Mouse (Mus musculus) adrenal gland, postnatal 25 days (tissue): ENCODE results near the gene Nfx1. TPM values are rescaled to one million over a fixed set of nuclear protein-coding genes. Genes with fewer than 3 reads are reported as not detected.
"Not testable (repeated sequence)": the region's sequence is repeated elsewhere in the genome, so short reads cannot be mapped to it uniquely, and the experiment has no call there.

ENCODE experiments used
- DNase-seq: peaks from one replicate; pipeline ENCODE4 v3.0.0; 2021; ENCODE audit warnings: mixed read lengths
- long read RNA-seq: library from polyadenylated mRNA; stranded (forward); transcript quantifications from one replicate; pipeline ENCODE4 v2.0.0, GENCODE M21; 2021
- total RNA-seq: library from RNA; stranded (reverse); gene quantifications from 2 replicates; pipeline ENCODE4 v1.2.3, GENCODE M21; 2021

Gene Nfx1
- 86.1 and 90.5 TPM in 2 replicates for total RNA-seq
- long read RNA-seq, full-length matches to known transcripts: 18 of 38 reads
- long read RNA-seq, partial matches to known transcripts: 14 of 38 reads
- long read RNA-seq, other reads (novel, unspliced or antisense): 6 of 38 reads

DNA sequence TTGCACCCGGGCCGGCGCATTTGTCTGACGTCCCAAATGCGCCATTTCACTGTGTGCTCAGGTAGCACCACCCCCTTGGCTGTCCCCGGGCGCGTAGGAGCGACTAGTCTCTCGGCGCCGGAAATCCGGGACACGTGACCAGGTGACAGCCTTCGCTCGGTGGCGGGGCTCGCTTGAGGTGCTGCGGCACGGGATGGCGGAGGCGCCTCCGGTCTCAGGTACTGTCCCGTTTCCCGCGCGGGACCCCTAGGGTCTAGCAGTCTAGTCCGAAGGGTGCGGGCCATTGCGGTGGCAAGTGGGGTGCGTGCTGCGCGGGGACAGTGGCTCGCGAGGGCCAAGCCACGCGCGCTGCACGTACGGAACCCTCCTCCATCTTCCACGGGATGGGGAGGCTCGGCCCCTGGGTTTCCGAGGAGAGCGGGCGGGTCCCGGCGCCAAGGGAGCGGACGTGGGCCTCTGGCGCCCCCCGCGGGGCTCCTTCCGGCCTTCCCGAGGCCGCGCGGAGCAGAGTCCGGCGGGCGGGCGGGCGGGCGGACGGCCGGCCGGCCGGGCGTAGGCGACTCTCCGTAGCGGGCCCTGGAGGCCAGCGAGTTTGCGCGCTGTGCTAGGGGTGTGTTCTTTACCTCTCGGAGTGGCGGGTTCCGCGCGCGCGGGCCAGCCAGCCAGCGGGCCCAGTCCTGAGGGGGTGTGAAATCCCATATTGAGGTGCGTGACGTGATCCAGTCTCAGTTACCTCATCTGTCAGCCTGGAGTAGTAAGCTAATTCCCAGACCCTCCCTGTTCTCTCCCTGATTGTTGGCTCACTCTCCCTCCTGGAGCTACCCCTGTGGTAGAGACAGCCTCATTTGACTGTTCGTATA lies at the start of gene Nfx1:
Gene Nfx1 (plus strand): TSS at position 65 of the 860 bp plus-strand sequence.
- DNase-seq: peak; percentile 98

GRCm38 (mm10) chr4:40921288-40921687 lies 49.4 kb upstream of the Nfx1 start:
- no peak for DNase-seq

- peak; percentile 14 for DNase-seq
Observed at GRCm38 (mm10) chr4:40923087-40923651, 47.5 kb upstream of the Nfx1 start.

DNA sequence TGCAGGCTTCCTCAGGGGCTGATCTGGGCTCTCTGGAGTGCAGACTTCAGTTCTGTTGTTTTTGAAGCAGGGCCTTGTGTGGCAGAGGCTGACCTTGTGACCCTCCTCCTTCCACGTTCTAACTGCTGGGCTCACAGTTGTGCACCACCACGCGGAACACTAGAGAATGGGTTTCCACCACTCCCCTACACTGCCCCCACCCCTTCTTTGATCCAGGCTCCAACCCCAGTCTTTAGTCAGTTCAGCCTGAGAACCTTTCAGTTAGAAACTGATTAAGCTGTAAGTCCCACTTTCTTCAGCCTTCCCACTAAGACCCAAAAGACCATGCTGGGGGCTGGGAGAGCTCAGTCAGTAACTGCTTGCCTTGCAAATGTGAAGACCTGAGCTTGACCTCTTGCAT lies 45.1 kb upstream of the Nfx1 start:
- DNase-seq: no peak

- DNase-seq: no peak
Observed at GRCm38 (mm10) chr4:40929046-40929445, 41.7 kb upstream of the Nfx1 start.

DNA sequence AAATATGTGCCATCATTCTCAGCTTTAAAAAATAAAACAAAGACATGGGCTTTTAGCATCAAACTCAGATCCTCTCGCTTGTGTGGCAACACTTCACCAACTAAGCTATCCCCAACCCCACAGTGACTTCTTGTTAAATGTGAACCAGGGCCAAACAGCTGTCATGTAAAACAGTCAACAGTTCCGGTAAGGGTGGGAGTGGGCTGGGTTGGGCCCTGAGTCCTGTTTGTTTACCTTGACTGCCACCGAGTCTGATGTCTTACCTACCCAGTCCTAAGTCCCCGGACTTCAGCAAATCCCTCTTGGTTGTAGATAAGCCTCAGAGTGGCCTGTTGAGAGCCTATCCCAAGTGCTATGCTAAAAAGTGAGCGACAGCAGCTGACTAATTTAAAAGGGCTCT lies 37.0 kb upstream of the Nfx1 start:
- DNase-seq: no peak

GRCm38 (mm10) chr4:40934369-40934768 lies 36.3 kb upstream of the Nfx1 start:
- DNase-seq: not testable (repeated sequence)

- peak; percentile 43 for DNase-seq
Observed at GRCm38 (mm10) chr4:40936175-40936839, 34.4 kb upstream of the Nfx1 start.

DNA sequence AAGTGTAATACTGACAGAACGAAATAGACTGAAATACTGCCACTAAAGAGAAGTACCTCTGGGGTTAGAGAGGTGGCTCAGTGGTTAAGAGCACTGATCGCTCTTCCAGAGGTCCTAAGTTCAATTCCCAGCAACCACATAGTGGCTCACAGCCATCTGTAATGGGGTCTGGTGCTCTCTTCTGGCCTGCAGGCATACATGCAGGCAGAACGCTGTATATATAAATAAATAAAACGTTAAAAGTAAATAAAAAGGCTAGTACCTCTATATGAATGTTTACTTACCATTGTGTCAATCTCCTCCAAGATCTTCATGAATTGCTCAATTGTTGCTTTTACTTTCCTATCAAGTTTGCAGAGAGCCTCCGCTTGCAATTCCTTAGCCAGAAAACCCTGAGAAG lies 31.9 kb upstream of the Nfx1 start:
- no peak for DNase-seq

DNA sequence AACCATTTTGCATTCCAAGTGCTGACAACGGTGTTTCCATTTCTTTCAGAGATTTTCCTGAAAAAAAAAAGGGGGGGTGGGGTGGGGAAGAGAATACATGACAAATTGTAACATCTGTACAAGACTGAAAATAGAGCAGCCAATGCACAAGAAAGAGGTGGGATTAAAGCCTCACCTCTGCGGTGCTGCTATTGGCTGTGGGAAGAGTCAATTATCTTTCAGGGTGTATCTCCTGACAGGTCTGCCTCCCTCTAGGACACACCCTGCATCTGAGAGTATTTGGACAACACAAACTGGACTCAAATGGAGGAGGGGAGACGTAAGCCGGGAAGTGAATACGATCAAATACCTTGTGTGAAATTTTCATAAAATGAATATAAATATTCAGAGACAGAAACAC lies 27.1 kb upstream of the Nfx1 start:
- DNase-seq: no peak

GRCm38 (mm10) chr4:40946516-40947121 lies 24.1 kb upstream of the Nfx1 start:
- DNase-seq: no peak

DNA sequence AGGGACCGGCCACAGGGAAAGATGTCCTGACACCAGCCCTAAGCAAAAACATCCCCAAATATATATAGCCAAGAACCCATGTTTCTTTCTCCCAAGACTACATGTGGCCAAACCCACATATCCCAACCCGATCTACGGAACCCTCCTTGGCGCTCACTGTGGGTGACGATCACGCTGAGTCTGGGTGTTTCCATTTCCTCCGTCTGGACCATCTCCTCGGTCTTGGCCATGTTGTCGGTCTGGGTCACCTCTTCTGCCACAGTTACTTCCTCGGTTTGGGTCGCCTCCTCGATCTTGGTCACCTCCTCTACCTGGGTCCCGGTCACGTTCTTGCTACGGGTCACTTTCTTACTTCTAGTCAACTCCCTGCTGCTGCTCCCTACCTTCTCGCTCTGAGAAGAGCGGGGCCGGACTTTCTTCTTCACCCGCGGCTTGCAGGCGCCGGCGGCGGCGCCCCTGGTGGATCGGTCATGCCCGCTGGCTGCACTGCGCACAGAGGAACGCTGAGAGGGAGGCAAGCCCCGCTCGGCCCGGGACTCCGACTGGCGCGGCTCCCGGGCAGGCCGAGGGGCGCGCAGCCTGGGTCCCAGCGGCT lies 23.0 kb upstream of the Nfx1 start:
- no peak for DNase-seq

- DNase-seq: peak; percentile 99
Observed at GRCm38 (mm10) chr4:40948160-40948708, 22.5 kb upstream of the Nfx1 start, which contains the start of the genes Bag1 and Chmp5. Gene Bag1 (minus strand): TSS chr4:40948294. Gene Chmp5 (plus strand): TSS chr4:40948407.

DNA sequence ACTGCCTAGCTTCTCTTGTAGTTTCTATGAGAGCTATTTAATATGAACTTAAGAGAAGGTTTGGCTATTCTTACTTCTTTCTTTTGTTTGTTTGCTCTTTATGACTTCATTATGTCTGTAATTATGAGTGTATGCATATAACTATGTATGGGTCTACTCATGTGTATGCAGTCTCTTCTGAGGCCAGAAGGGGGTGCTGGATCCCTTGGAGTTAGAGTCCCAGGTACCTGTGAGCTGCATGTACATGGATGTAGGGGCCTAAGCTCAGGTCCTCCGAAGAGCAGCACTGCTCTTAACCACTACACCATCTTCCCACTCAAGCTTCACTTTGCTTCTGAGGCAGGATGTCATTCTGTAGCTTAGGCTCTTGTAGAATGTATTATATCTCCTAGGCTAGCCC lies 17.2 kb upstream of the Nfx1 start:
- DNase-seq: no peak

GRCm38 (mm10) chr4:40955942-40956341 lies 14.8 kb upstream of the Nfx1 start:
- DNase-seq: no peak

GRCm38 (mm10) chr4:40963536-40963935 lies 7.2 kb upstream of the Nfx1 start:
- DNase-seq: no peak

- DNase-seq: no peak
Observed at GRCm38 (mm10) chr4:40969161-40969560, 1.5 kb upstream of the Nfx1 start.

GRCm38 (mm10) chr4:40969781-40970591 lies 720 bp upstream of the Nfx1 start:
- no peak for DNase-seq

- DNase-seq: no peak
Observed at GRCm38 (mm10) chr4:40970592-40970841, 189 bp upstream of the Nfx1 start.

DNA sequence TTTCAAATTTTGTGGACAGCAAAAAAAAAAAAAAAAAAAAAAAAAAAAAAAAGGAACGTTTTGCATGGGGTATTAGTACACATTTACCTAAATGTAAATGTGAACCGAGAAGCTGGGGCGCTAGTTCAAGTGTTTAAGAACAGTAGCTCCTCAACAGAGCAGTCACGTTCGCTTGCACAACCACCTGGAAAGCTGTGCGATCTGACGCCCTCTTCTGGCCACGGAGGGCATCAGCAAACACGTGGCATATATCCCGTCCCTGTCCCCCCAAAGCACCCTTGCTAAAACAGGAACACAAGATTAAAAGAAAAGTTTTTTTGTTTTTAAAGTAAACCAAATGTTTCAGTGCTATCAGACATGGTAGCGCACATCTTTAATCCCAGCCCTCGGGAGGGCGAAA lies 1.0 kb downstream of the Nfx1 start:
- DNase-seq: peak; percentile 31

DNA sequence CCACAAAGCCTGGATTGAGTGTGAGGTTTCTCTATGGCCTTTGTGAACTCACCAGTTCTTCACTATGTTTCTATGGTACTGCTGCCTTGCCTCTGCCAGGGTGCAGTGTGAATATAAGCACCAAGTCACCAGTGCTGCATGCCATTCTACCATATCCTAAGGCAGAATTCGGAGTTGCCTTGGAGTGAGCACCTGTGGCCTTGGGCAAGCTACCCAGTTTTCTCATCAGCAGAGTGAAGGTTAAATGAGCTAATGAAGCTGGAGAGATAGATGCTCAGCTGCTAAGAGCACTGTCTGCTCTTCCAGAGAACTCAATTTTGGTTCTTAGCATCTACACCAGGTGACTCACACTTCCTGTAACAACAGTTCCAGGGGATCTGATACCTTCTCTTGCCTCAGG lies 3.3 kb downstream of the Nfx1 start:
- DNase-seq: peak; percentile 38
